Comparison of ENCODE assay signal across 9 mouse cellular contexts in the genomic region with DNA sequence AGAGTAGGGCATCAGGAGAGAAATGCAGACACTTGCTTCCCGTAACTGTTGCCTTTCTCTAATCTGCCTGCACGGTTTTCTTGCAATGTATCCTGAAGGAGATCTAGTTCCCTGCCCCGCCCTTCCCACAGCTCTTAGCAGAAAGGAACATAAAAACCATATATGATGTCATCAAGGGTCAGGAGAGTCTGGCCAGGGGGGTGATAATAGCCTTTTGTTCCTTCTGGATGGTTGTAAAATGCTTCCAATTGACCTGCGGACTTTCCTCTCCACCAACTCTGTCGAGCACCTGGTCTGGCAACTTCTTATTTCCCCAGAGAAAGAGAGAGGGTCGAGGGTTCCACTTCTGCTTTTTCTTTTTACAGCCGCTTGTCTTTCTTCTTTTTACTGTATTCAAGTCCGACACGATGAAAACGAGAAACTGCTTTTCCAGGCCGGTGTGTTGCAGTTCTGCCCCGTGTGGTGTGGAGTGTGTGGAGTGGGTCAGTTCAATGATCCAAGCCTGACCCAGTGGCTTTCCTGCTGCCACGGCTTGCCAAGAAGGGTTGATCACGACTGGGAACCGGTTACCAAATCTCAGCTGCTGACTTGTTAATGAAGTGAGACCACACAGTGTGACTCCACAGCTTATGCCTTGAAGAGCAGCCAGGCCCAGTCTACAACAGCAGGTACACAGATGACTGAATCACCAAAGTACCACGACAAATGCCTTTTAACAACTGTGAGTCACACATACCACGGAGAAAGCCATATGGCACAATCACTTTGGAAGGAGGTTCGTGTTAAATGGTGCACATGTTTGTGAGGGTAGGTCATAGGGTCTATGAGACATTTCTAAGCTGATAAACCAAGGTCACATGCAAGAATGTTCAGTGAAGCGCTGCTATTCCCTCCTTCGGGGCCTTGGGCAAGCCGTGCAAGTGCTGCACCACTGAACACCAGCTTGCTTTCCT. TPM values are rescaled to one million over a fixed set of nuclear protein-coding genes. Genes with fewer than 3 reads are reported as not detected.
DNase-seq lines count a peak whose midpoint lies in the region; ATAC-seq and TF ChIP-seq lines count a peak whose summit lies in the region.
"Had no signal": no experiment of that assay in that cellular context is flagged by ENCODE, and none has a peak within 500 bp of the region (broad histone marks: within the 10 kb centered on the region; RNA-seq: fewer than 3 reads in every experiment).

No protein-coding gene starts in this region.

- ATAC-seq in hindbrain, embryonic 14.5 days (ENCODE audit: low FRiP score) = 0 out of 2 replicates have a peak, but pooled peaks have one; percentile 57
- peak; percentile 68; the same call in 1 of the 2 replicates for ATAC-seq in forebrain, embryonic 16.5 days
- 0 out of 2 replicates have a peak, but pooled peaks have one; percentile 20 for ATAC-seq in limb, embryonic 12.5 days (ENCODE audit: insufficient number of reproducible peaks, insufficient read depth, low FRiP score, low TSS enrichment, low read depth)
- ATAC-seq in liver, embryonic 11.5 days (replicated peaks; ENCODE audit: low FRiP score) = no peak

- H3ac ChIP-seq in C2C12 (ENCODE audit: control insufficient read depth, insufficient read length, low read depth) = no peak overlapping the region

- 67% methylated on average over 21 of the region's 21 CpGs for WGBS in hindbrain, embryonic 14.5 days
- WGBS in hindbrain, embryonic 10.5 days = 68% methylated on average over 21 of the region's 21 CpGs
- 59% methylated on average over 21 of the region's 21 CpGs for WGBS in forebrain, embryonic 16.5 days
- 36% methylated on average over 21 of the region's 21 CpGs for WGBS in limb, embryonic 12.5 days
- 52% methylated on average over 21 of the region's 21 CpGs for WGBS in liver, embryonic 11.5 days

- H3K9me3 ChIP-seq in hindbrain, embryonic 14.5 days (ENCODE audit: control insufficient read depth, low read length) = no peaks in the 10 kb centered on the region
- H3K9me3 ChIP-seq in hindbrain, embryonic 10.5 days = no peaks in the 10 kb centered on the region
- no peaks in the 10 kb centered on the region for H3K9me3 ChIP-seq in forebrain, embryonic 16.5 days (ENCODE audit: control insufficient read depth, low read length)
- H3K9me3 ChIP-seq in limb, embryonic 12.5 days = no peaks in the 10 kb centered on the region
- H3K9me3 ChIP-seq in liver, embryonic 11.5 days (ENCODE audit: control insufficient read depth, low read length) = no peaks in the 10 kb centered on the region
- H3K9me3 ChIP-seq: liver, embryonic 13.5 days had no signal

- peaks cover 27% of the 10 kb centered on the region for H3K79me2 ChIP-seq in C2C12 (ENCODE audit: control insufficient read depth, insufficient read depth)

- no peak for TF ChIP-seq CTCF in C2C12 (IDR thresholded peaks at IDR 0.05; ENCODE audit: control insufficient read depth, insufficient read depth, insufficient read length)

- H3K27ac ChIP-seq in hindbrain, embryonic 14.5 days = no peak overlapping the region
- no peak overlapping the region for H3K27ac ChIP-seq in hindbrain, embryonic 10.5 days
- no peak overlapping the region for H3K27ac ChIP-seq in forebrain, embryonic 16.5 days (ENCODE audit: low read length)
- no peak overlapping the region; the same call in 1 of the 2 replicates for H3K27ac ChIP-seq in limb, embryonic 12.5 days
- H3K27ac ChIP-seq in liver, embryonic 11.5 days (ENCODE audit: low read depth, low read length) = no peak overlapping the region
- H3K27ac ChIP-seq: liver, embryonic 13.5 days had no signal

- no peaks in the 10 kb centered on the region for H3K36me3 ChIP-seq in hindbrain, embryonic 14.5 days (replicated peaks; ENCODE audit: control insufficient read depth, insufficient read depth)
- H3K36me3 ChIP-seq in hindbrain, embryonic 10.5 days = no peaks in the 10 kb centered on the region
- H3K36me3 ChIP-seq in C2C12 (ENCODE audit: control insufficient read depth, insufficient read depth) = no peaks in the 10 kb centered on the region
- no peaks in the 10 kb centered on the region for H3K36me3 ChIP-seq in forebrain, embryonic 16.5 days (ENCODE audit: control insufficient read depth, insufficient read depth)
- no peaks in the 10 kb centered on the region for H3K36me3 ChIP-seq in limb, embryonic 12.5 days
- H3K36me3 ChIP-seq in liver, embryonic 11.5 days (ENCODE audit: control insufficient read depth, insufficient read depth, low read length) = no peaks in the 10 kb centered on the region
- H3K36me3 ChIP-seq: liver, embryonic 13.5 days had no signal

- H3K9ac ChIP-seq in hindbrain, embryonic 14.5 days = no peak overlapping the region
- H3K9ac ChIP-seq in forebrain, embryonic 16.5 days (replicated peaks; ENCODE audit: low read depth, low read length) = no peak overlapping the region
- H3K9ac ChIP-seq in limb, embryonic 12.5 days (replicated peaks) = no peak overlapping the region
- no peak overlapping the region for H3K9ac ChIP-seq in liver, embryonic 11.5 days (ENCODE audit: low read depth, low read length)
- H3K9ac ChIP-seq: liver, embryonic 13.5 days had no signal

- H3K79me3 ChIP-seq in C2C12 (ENCODE audit: low read depth) = peaks cover 2% of the 10 kb centered on the region

- no peaks in the 10 kb centered on the region for H3K27me3 ChIP-seq in hindbrain, embryonic 14.5 days (ENCODE audit: control insufficient read depth, insufficient read depth, low read length)
- no peaks in the 10 kb centered on the region for H3K27me3 ChIP-seq in hindbrain, embryonic 10.5 days (ENCODE audit: insufficient read depth, poor library complexity, severe bottlenecking)
- no peaks in the 10 kb centered on the region for H3K27me3 ChIP-seq in C2C12 (ENCODE audit: control insufficient read depth, insufficient read depth, insufficient read length)
- H3K27me3 ChIP-seq in forebrain, embryonic 16.5 days (replicated peaks; ENCODE audit: control insufficient read depth, insufficient read depth, low read length) = no peaks in the 10 kb centered on the region
- H3K27me3 ChIP-seq in limb, embryonic 12.5 days = no peaks in the 10 kb centered on the region
- H3K27me3 ChIP-seq in liver, embryonic 11.5 days (replicated peaks; ENCODE audit: control insufficient read depth, insufficient read depth, low read length) = no peaks in the 10 kb centered on the region

- no peak for DNase-seq in hindbrain, embryonic 14.5 days (ENCODE audit: low spot score)
- no peak for DNase-seq in hindbrain, embryonic 10.5 days (ENCODE audit: low spot score)
- no peak for DNase-seq in adrenal gland, postnatal 10 days
- no peak for DNase-seq in gastrocnemius, postnatal 10 days
- no peak for DNase-seq in liver, embryonic 11.5 days (ENCODE audit: low spot score)
- DNase-seq: liver, embryonic 13.5 days had no signal

- no peak overlapping the region for H3K4me3 ChIP-seq in hindbrain, embryonic 14.5 days (replicated peaks; ENCODE audit: low read length)
- no peak overlapping the region for H3K4me3 ChIP-seq in hindbrain, embryonic 10.5 days
- no peak overlapping the region for H3K4me3 ChIP-seq in C2C12 (ENCODE audit: insufficient read depth, poor library complexity, severe bottlenecking)
- H3K4me3 ChIP-seq in forebrain, embryonic 16.5 days (replicated peaks; ENCODE audit: low read length) = no peak overlapping the region
- no peak overlapping the region for H3K4me3 ChIP-seq in limb, embryonic 12.5 days (replicated peaks)
- H3K4me3 ChIP-seq in liver, embryonic 11.5 days (ENCODE audit: low read depth, low read length) = no peak overlapping the region
- H3K4me3 ChIP-seq: liver, embryonic 13.5 days had no signal

- no peak overlapping the region for H3K4me2 ChIP-seq in hindbrain, embryonic 14.5 days (replicated peaks)
- H3K4me2 ChIP-seq in forebrain, embryonic 16.5 days (ENCODE audit: low read length) = no peak overlapping the region
- H3K4me2 ChIP-seq in limb, embryonic 12.5 days = no peak overlapping the region
- no peak overlapping the region for H3K4me2 ChIP-seq in liver, embryonic 11.5 days
- H3K4me2 ChIP-seq: liver, embryonic 13.5 days had no signal

- H3K4me1 ChIP-seq in hindbrain, embryonic 14.5 days (replicated peaks; ENCODE audit: control insufficient read depth, insufficient read depth, low read length) = no peaks in the 10 kb centered on the region
- peaks cover 19% of the 10 kb centered on the region for H3K4me1 ChIP-seq in hindbrain, embryonic 10.5 days (replicated peaks)
- peaks cover 6% of the 10 kb centered on the region; the same call in 1 of the 2 replicates for H3K4me1 ChIP-seq in forebrain, embryonic 16.5 days (replicated peaks; ENCODE audit: control insufficient read depth, insufficient read depth, low read length)
- peaks cover 43% of the 10 kb centered on the region for H3K4me1 ChIP-seq in limb, embryonic 12.5 days (replicated peaks)
- H3K4me1 ChIP-seq in liver, embryonic 11.5 days (replicated peaks; ENCODE audit: control insufficient read depth, insufficient read depth, low read length) = peaks cover 8% of the 10 kb centered on the region

TF ChIP-seq in C2C12, 6 proteins besides CTCF, POLR2A, EP300 and RAD21 (continues in another document):
- TF ChIP-seq MYOD1 (IDR thresholded peaks at IDR 0.05; ENCODE audit: control insufficient read depth, insufficient read length, low read depth) = peak; percentile 88
- peak; percentile 74 for TF ChIP-seq CEBPB (IDR thresholded peaks at IDR 0.05; ENCODE audit: low read depth)
- TF ChIP-seq MAX (IDR thresholded peaks at IDR 0.05) = peak; percentile 94
- peak; percentile 48 for TF ChIP-seq USF1 (IDR thresholded peaks at IDR 0.05; ENCODE audit: low read depth)

RNA-seq across cellular contexts. Expression of a gene that starts 1.4 kb away (rescaled TPM):
- polyA plus RNA-seq in hindbrain, embryonic 14.5 days (2014; fragmentation: Nextera tagmentation; extraction: Ambion mirVana) = 0.32 and 0.98 TPM in 2 replicates
- 0.31 and 0.35 TPM in 2 replicates for polyA plus RNA-seq in hindbrain, embryonic 10.5 days (2016; fragmentation: Nextera tagmentation; extraction: Ambion mirVana)
- 6.5 TPM for polyA plus RNA-seq in C2C12 (2012; fragmentation: generic; extraction: Trizol)
- polyA plus RNA-seq in forebrain, embryonic 16.5 days (2015; fragmentation: Nextera tagmentation; extraction: Ambion mirVana) = 0.51 and 0.56 TPM in 2 replicates
- polyA plus RNA-seq in limb, embryonic 12.5 days (2016; fragmentation: Nextera tagmentation; extraction: Ambion mirVana) = 0.59 and 1.2 TPM in 2 replicates
- 1 to 10 TPM; 1.5 to 1.8 TPM for total RNA-seq in adrenal gland, postnatal 10 days (2021)
- total RNA-seq in gastrocnemius, postnatal 10 days (2021) = 1 to 10 TPM in 1 of 2 experiments, under 1 TPM in 1; 0.31 to 1.8 TPM
- 0.26 and 0.31 TPM in 2 replicates for polyA plus RNA-seq in liver, embryonic 11.5 days (2014; fragmentation: Nextera tagmentation; extraction: Ambion mirVana)

RNA-seq across cellular contexts. Expression of a gene that starts 33.4 kb away (rescaled TPM):
- 0.13 and 0.21 TPM in 2 replicates for polyA plus RNA-seq in hindbrain, embryonic 14.5 days (2014; fragmentation: Nextera tagmentation; extraction: Ambion mirVana)
- not detected in 2 replicates for polyA plus RNA-seq in hindbrain, embryonic 10.5 days (2016; fragmentation: Nextera tagmentation; extraction: Ambion mirVana)
- not detected for polyA plus RNA-seq in C2C12 (2012; fragmentation: generic; extraction: Trizol)
- not detected in 2 replicates for polyA plus RNA-seq in forebrain, embryonic 16.5 days (2015; fragmentation: Nextera tagmentation; extraction: Ambion mirVana)
- polyA plus RNA-seq in limb, embryonic 12.5 days (2016; fragmentation: Nextera tagmentation; extraction: Ambion mirVana) = not detected in 2 replicates
- total RNA-seq in adrenal gland, postnatal 10 days (2021) = under 1 TPM in 1 of 2 experiments, not detected in 1; 0.21 TPM
- under 1 TPM in 1 of 2 experiments, not detected in 1; 0.38 TPM for total RNA-seq in gastrocnemius, postnatal 10 days (2021)
- polyA plus RNA-seq in liver, embryonic 11.5 days (2014; fragmentation: Nextera tagmentation; extraction: Ambion mirVana) = 0.09 TPM in 1 of 2 replicates, not detected in the other
